In genomic region chr6:47404419-47405382, GRCm38 (mm10) we compare ENCODE assay signal across 11 mouse cellular contexts. TPM values are rescaled to one million over a fixed set of nuclear protein-coding genes. Genes with fewer than 3 reads are reported as not detected.
DNase-seq lines count a peak whose midpoint lies in the region; ATAC-seq and TF ChIP-seq lines count a peak whose summit lies in the region.
"Had no signal": no experiment of that assay in that cellular context is flagged by ENCODE, and none has a peak within 500 bp of the region (broad histone marks: within the 10 kb centered on the region; RNA-seq: fewer than 3 reads in every experiment).

No protein-coding gene starts in this region.

- no peak for TF ChIP-seq POLR2A in thymus, adult 2 months (IDR thresholded peaks at IDR 0.05; ENCODE audit: control insufficient read depth, extremely low read depth, insufficient read depth, low read length, poor library complexity)

- H3K36me3 ChIP-seq in hindbrain, postnatal 0 days (ENCODE audit: insufficient read depth, low read length): no peaks in the 10 kb centered on the region
- no peaks in the 10 kb centered on the region for H3K36me3 ChIP-seq in hindbrain, embryonic 14.5 days (replicated peaks; ENCODE audit: control insufficient read depth, insufficient read depth)
- no peaks in the 10 kb centered on the region for H3K36me3 ChIP-seq in embryonic facial prominence, embryonic 13.5 days
- no peaks in the 10 kb centered on the region for H3K36me3 ChIP-seq in thymus, adult 2 months (ENCODE audit: control insufficient read depth, insufficient read depth, low read length)

- H3K27ac ChIP-seq in hindbrain, postnatal 0 days: no peak overlapping the region
- H3K27ac ChIP-seq in hindbrain, embryonic 14.5 days: no peak overlapping the region
- peak overlapping the region; percentile 87 for H3K27ac ChIP-seq in embryonic facial prominence, embryonic 13.5 days
- H3K27ac ChIP-seq in thymus, adult 2 months (ENCODE audit: control insufficient read depth, insufficient read depth, low read length): no peak overlapping the region
- H3K27ac ChIP-seq: liver, embryonic 14.5 days had no signal

- no peaks in the 10 kb centered on the region for H3K27me3 ChIP-seq in hindbrain, postnatal 0 days (ENCODE audit: insufficient read depth, low read length)
- H3K27me3 ChIP-seq in hindbrain, embryonic 14.5 days (ENCODE audit: control insufficient read depth, insufficient read depth, low read length): no peaks in the 10 kb centered on the region
- no peaks in the 10 kb centered on the region for H3K27me3 ChIP-seq in embryonic facial prominence, embryonic 13.5 days
- H3K27me3 ChIP-seq in thymus, adult 2 months (ENCODE audit: control insufficient read depth, insufficient read depth, low read length): no peaks in the 10 kb centered on the region

- DNase-seq in hindbrain, postnatal 0 days (ENCODE audit: low spot score): peak; percentile 36
- no peak for DNase-seq in hindbrain, embryonic 14.5 days (ENCODE audit: low spot score)
- DNase-seq in Muller cell, postnatal 12 days (ENCODE audit: inconsistent ontology term): peak; percentile 94
- peak; percentile 31 to 59 for DNase-seq in kidney, postnatal 36 days
- no peak for DNase-seq in thymus, adult 2 months
- no peak for DNase-seq in testis, postnatal 14 days (ENCODE audit: low spot score)
- DNase-seq in embryo, embryonic 11 days: no peak
- DNase-seq: thymus, postnatal 4 days had no signal

- no peaks in the 10 kb centered on the region for H3K9me3 ChIP-seq in hindbrain, postnatal 0 days (ENCODE audit: low read length)
- no peaks in the 10 kb centered on the region for H3K9me3 ChIP-seq in hindbrain, embryonic 14.5 days (ENCODE audit: control insufficient read depth, low read length)
- no peaks in the 10 kb centered on the region for H3K9me3 ChIP-seq in embryonic facial prominence, embryonic 13.5 days

- 71% methylated on average over 11 of the region's 11 CpGs for WGBS in hindbrain, postnatal 0 days
- WGBS in hindbrain, embryonic 14.5 days: 91% methylated on average over 11 of the region's 11 CpGs
- WGBS in embryonic facial prominence, embryonic 13.5 days: 59% methylated on average over 11 of the region's 11 CpGs
- WGBS in thymus, adult 2 months: 94% methylated on average over 11 of the region's 11 CpGs

- H3K4me1 ChIP-seq in hindbrain, postnatal 0 days (ENCODE audit: insufficient read depth, low read length): no peaks in the 10 kb centered on the region
- H3K4me1 ChIP-seq in hindbrain, embryonic 14.5 days (replicated peaks; ENCODE audit: control insufficient read depth, insufficient read depth, low read length): no peaks in the 10 kb centered on the region
- H3K4me1 ChIP-seq in embryonic facial prominence, embryonic 13.5 days: peaks cover 18% of the 10 kb centered on the region
- no peaks in the 10 kb centered on the region for H3K4me1 ChIP-seq in thymus, adult 2 months (replicated peaks; ENCODE audit: control insufficient read depth, insufficient read depth, low read length)

- TF ChIP-seq CTCF in hindbrain, postnatal 0 days (IDR thresholded peaks at IDR 0.05; ENCODE audit: low read depth): no peak
- TF ChIP-seq CTCF in thymus, adult 2 months (IDR thresholded peaks at IDR 0.05; ENCODE audit: borderline replicate concordance, control insufficient read depth, extremely low read depth, insufficient read depth, low read length, poor library complexity): no peak

- no peak for ATAC-seq in hindbrain, postnatal 0 days
- no peak for ATAC-seq in hindbrain, embryonic 14.5 days (ENCODE audit: low FRiP score)
- ATAC-seq in embryonic facial prominence, embryonic 13.5 days (ENCODE audit: insufficient number of reproducible peaks, insufficient read depth, low FRiP score, low TSS enrichment, low read depth): 0 out of 2 replicates have a peak, but pooled peaks have one; percentile 37
- ATAC-seq: intestine, postnatal 0 days had no signal

- no peak overlapping the region for H3K4me2 ChIP-seq in hindbrain, postnatal 0 days (ENCODE audit: low read depth, low read length)
- H3K4me2 ChIP-seq in hindbrain, embryonic 14.5 days (replicated peaks): no peak overlapping the region
- H3K4me2 ChIP-seq in embryonic facial prominence, embryonic 13.5 days: peak overlapping the region; percentile 20; the same call in 1 of the 2 replicates

- no peak overlapping the region for H3K9ac ChIP-seq in hindbrain, postnatal 0 days (replicated peaks; ENCODE audit: low read length)
- H3K9ac ChIP-seq in hindbrain, embryonic 14.5 days: no peak overlapping the region
- 0 out of 2 replicates have a peak overlapping the region, but pooled peaks have one; percentile 27 for H3K9ac ChIP-seq in embryonic facial prominence, embryonic 13.5 days
- H3K9ac ChIP-seq: liver, embryonic 14.5 days had no signal

- no peak overlapping the region for H3K4me3 ChIP-seq in hindbrain, postnatal 0 days (ENCODE audit: low read length)
- H3K4me3 ChIP-seq in hindbrain, embryonic 14.5 days (replicated peaks; ENCODE audit: low read length): no peak overlapping the region
- no peak overlapping the region for H3K4me3 ChIP-seq in embryonic facial prominence, embryonic 13.5 days
- no peak overlapping the region for H3K4me3 ChIP-seq in thymus, adult 2 months (ENCODE audit: control insufficient read depth, insufficient read depth, low read length)

RNA-seq across cellular contexts. Expression of gene Cul1, which starts 48.5 kb away (rescaled TPM):
- 83.3 and 93.3 TPM in 2 replicates for total RNA-seq in hindbrain, postnatal 0 days (2014; rRNA removed)
- 111 TPM in 2 replicates for polyA plus RNA-seq in hindbrain, postnatal 0 days (2015; fragmentation: Nextera tagmentation; extraction: Ambion mirVana)
- polyA plus RNA-seq in hindbrain, embryonic 14.5 days (2014; fragmentation: Nextera tagmentation; extraction: Ambion mirVana): 127 and 142 TPM in 2 replicates
- polyA plus RNA-seq in embryonic facial prominence, embryonic 13.5 days (2015; fragmentation: Nextera tagmentation; extraction: Ambion mirVana): 137 and 150 TPM in 2 replicates
- 20.7 and 23.4 TPM in 2 replicates for polyA plus RNA-seq in thymus, adult 2 months (2012; rRNA removed)

Comparison
In these comparisons a context has a peak if more than half of its experiments do, and no peak if none do; other contexts are left out.
1. DNase-seq: peak in hindbrain, postnatal 0 days (single experiment), Muller cell, postnatal 12 days (single experiment) and kidney, postnatal 36 days (2 of 2); none in hindbrain, embryonic 14.5 days (single experiment), thymus, adult 2 months (single experiment), testis, postnatal 14 days (single experiment) and embryo, embryonic 11 days (single experiment).